Mouse (Mus musculus) ES-Bruce4 (cell line): Measurements from ENCODE around the gene Fam129b.

Source experiments
- CTCF ChIP-seq: IDR thresholded peaks from one replicate; pipeline ENCODE4 v1.8.1; 2011; ENCODE audit warnings: low read depth, low read length
- EP300 ChIP-seq: IDR thresholded peaks from 2 replicates; pipeline ENCODE4 v1.6.1; 2011; ENCODE audit warnings: low read depth, low read length; ENCODE audit not compliant: insufficient read depth
- POLR2A ChIP-seq: IDR thresholded peaks from one replicate; pipeline ENCODE4 v1.8.1; 2011; ENCODE audit warnings: low read length; ENCODE audit not compliant: insufficient read depth

DNA sequence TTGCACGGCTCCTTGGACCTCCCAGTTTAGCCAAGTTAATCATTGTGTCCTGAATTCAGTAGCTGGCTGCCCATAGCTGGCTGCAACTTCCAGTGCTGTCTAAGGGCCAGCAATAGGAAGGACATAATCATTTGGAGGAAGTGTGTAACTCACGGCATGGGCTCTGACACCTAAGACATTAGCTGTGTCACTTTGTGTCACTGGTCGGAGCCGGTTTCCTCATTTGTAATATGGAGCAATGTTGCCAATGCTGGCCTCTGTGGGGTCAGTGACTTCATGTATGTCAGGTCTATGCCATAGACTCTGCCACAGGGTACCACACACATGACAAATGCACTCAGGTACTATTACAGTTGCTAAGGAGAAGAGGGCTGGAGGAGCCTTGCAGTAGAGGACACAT, 84.4 kb downstream of the Fam129b start:
- TF ChIP-seq CTCF (no peak), POLR2A (no peak), EP300 (no peak)
